Mouse (Mus musculus) left cerebral cortex, adult 11 months (tissue): ENCODE results near the gene Gm10188.

ENCODE experiments used
- DNase-seq: peaks from one replicate; pipeline ENCODE4 v3.0.0; 2022; ENCODE audit warnings: low spot score

The Gm10188 gene

GRCm38 (mm10) chr1:132226297-132227080, 3.1 kb downstream of the Gm10188 start:
- DNase-seq = no peak

- no peak for DNase-seq
Observed at GRCm38 (mm10) chr1:132222166-132222565, 7.4 kb downstream of the Gm10188 start.

GRCm38 (mm10) chr1:132221627-132222026, 7.9 kb downstream of the Gm10188 start:
- DNase-seq = no peak

- no peak for DNase-seq
Observed at GRCm38 (mm10) chr1:132216276-132216675, 13.3 kb downstream of the Gm10188 start.

GRCm38 (mm10) chr1:132213076-132213475, 16.5 kb downstream of the Gm10188 start:
- no peak for DNase-seq

- DNase-seq = peak; percentile 78
Observed at GRCm38 (mm10) chr1:132212218-132212617, 17.3 kb downstream of the Gm10188 start.

- DNase-seq = no peak
Observed at GRCm38 (mm10) chr1:132211672-132212071, 17.9 kb downstream of the Gm10188 start.

- DNase-seq = no peak
Observed at GRCm38 (mm10) chr1:132210922-132211321, 18.6 kb downstream of the Gm10188 start.

- no peak for DNase-seq
Observed at GRCm38 (mm10) chr1:132209400-132209799, 20.2 kb downstream of the Gm10188 start.

- DNase-seq = peak; percentile 69
Observed at GRCm38 (mm10) chr1:132208154-132208553, 21.4 kb downstream of the Gm10188 start.

- no peak for DNase-seq
Observed at GRCm38 (mm10) chr1:132206828-132207227, 22.7 kb downstream of the Gm10188 start.

- no peak for DNase-seq
Observed at GRCm38 (mm10) chr1:132205958-132206357, 23.6 kb downstream of the Gm10188 start.

GRCm38 (mm10) chr1:132202771-132203170, 26.8 kb downstream of the Gm10188 start:
- DNase-seq = peak; percentile 60

GRCm38 (mm10) chr1:132201936-132202335, 27.6 kb downstream of the Gm10188 start:
- no peak for DNase-seq

GRCm38 (mm10) chr1:132201511-132201860, 28.1 kb downstream of the Gm10188 start:
- DNase-seq = no peak

GRCm38 (mm10) chr1:132200562-132201510, 28.7 kb downstream of the Gm10188 start:
- DNase-seq = peak; percentile 80

- DNase-seq = no peak
Observed at GRCm38 (mm10) chr1:132199934-132200333, 29.6 kb downstream of the Gm10188 start.

- DNase-seq = no peak
Observed at GRCm38 (mm10) chr1:132199244-132199643, 30.3 kb downstream of the Gm10188 start.

- DNase-seq = no peak
Observed at GRCm38 (mm10) chr1:132198401-132199071, 31.0 kb downstream of the Gm10188 start.

GRCm38 (mm10) chr1:132197666-132198065, 31.9 kb downstream of the Gm10188 start:
- no peak for DNase-seq

GRCm38 (mm10) chr1:132196337-132196736, 33.2 kb downstream of the Gm10188 start:
- no peak for DNase-seq

GRCm38 (mm10) chr1:132195681-132196080, 33.9 kb downstream of the Gm10188 start:
- no peak for DNase-seq
